Mouse (Mus musculus) adrenal gland (tissue): ENCODE measurements around the gene Ncor1.
"Not testable (repeated sequence)": the region's sequence is repeated elsewhere in the genome, so short reads cannot be mapped to it uniquely, and the experiment has no call there.

Experiments used
- intact Hi-C: fragments of 180-260 bp; cut with DNase I; formaldehyde crosslinking; loops from one replicate; pipeline ENCODE4 v1.15.1; 2025

The Ncor1 gene

GRCm38 (mm10) chr11:62371776-62372175 is 86.6 kb downstream of the Ncor1 start:
- intact Hi-C loops: loop anchor here (5.0 kb wide), 1 partner anchor 44 kb away; no protein-coding TSS in a partner anchor

- intact Hi-C loops: loop anchor here (5.0 kb wide), 1 partner anchor 43 kb away; no protein-coding TSS in a partner anchor
Measured at GRCm38 (mm10) chr11:62369924-62370323, 88.4 kb downstream of the Ncor1 start.

- intact Hi-C loops: no loop called here
Measured at GRCm38 (mm10) chr11:62366879-62367278, 91.5 kb downstream of the Ncor1 start.

GRCm38 (mm10) chr11:62355216-62355615 is 103.1 kb downstream of the Ncor1 start:
- intact Hi-C loops: no loop called here

- intact Hi-C loops: no loop called here
Measured at GRCm38 (mm10) chr11:62351948-62352347, 106.4 kb downstream of the Ncor1 start.

GRCm38 (mm10) chr11:62343002-62343401 is 115.3 kb downstream of the Ncor1 start:
- intact Hi-C loops: loop anchor here (5.0 kb wide), 1 partner anchor 49 kb away; no protein-coding TSS in a partner anchor

- intact Hi-C loops: no loop called here
Measured at GRCm38 (mm10) chr11:62332228-62332627, 126.1 kb downstream of the Ncor1 start.

GRCm38 (mm10) chr11:62331141-62331540 is 127.2 kb downstream of the Ncor1 start:
- intact Hi-C loops: no loop called here

GRCm38 (mm10) chr11:62323659-62324058 is 134.7 kb downstream of the Ncor1 start:
- intact Hi-C loops: no loop called here

GRCm38 (mm10) chr11:62320097-62320496 is 138.2 kb downstream of the Ncor1 start:
- intact Hi-C loops: no loop called here

- intact Hi-C loops: no loop called here
Measured at GRCm38 (mm10) chr11:62317746-62318145, 140.6 kb downstream of the Ncor1 start.

GRCm38 (mm10) chr11:62314984-62315383 is 143.4 kb downstream of the Ncor1 start:
- intact Hi-C loops: no loop called here

GRCm38 (mm10) chr11:62309296-62309695 is 149.0 kb downstream of the Ncor1 start:
- intact Hi-C loops: no loop called here

- intact Hi-C loops: no loop called here
Measured at GRCm38 (mm10) chr11:62305866-62306265, 152.5 kb downstream of the Ncor1 start.

- intact Hi-C loops: no loop called here
Measured at GRCm38 (mm10) chr11:62298883-62299282, 159.5 kb downstream of the Ncor1 start.

GRCm38 (mm10) chr11:62294121-62294520 is 164.2 kb downstream of the Ncor1 start:
- intact Hi-C loops: no loop called here

- intact Hi-C loops: no loop called here
Measured at GRCm38 (mm10) chr11:62287700-62288099, 170.6 kb downstream of the Ncor1 start.

GRCm38 (mm10) chr11:62285020-62285419 is 173.3 kb downstream of the Ncor1 start:
- intact Hi-C loops: no loop called here

- intact Hi-C loops: not testable (repeated sequence)
Measured at GRCm38 (mm10) chr11:62284020-62284419, 174.3 kb downstream of the Ncor1 start.

- intact Hi-C loops: no loop called here
Measured at GRCm38 (mm10) chr11:62281601-62281997, 176.7 kb downstream of the Ncor1 start.

GRCm38 (mm10) chr11:62280675-62281600 is 177.4 kb downstream of the Ncor1 start, which contains the start of the genes Zswim7 and Ttc19:
TSS of gene Zswim7 (minus strand) at chr11:62281375.
TSS of gene Ttc19 (plus strand) at chr11:62281473.
- intact Hi-C loops: loop anchor here (1.0 kb wide), 1 partner anchor 154 kb away; no protein-coding TSS in a partner anchor

- intact Hi-C loops: loop anchor here (2.0 to 5.0 kb wide), 2 partner anchors 231 to 331 kb away; no protein-coding TSS in a partner anchor
Measured at GRCm38 (mm10) chr11:62278027-62278426, 180.3 kb downstream of the Ncor1 start.
